Mouse (Mus musculus) kidney, adult 2 months (tissue): Measurements from ENCODE around the gene Rnf114.

Experiments
- CTCF ChIP-seq: fragments of 200-500 bp; conservative IDR thresholded peaks from 2 replicates; pipeline ENCODE4 v1.5.1; 2011; ENCODE audit warnings: low read depth, mild to moderate bottlenecking, control low read depth, low read length, moderate library complexity, mixed read lengths; ENCODE audit not compliant: insufficient read depth, insufficient read length
- POLR2A ChIP-seq: fragments of 200-500 bp; IDR thresholded peaks from one replicate; pipeline ENCODE4 v1.6.1; 2011; ENCODE audit warnings: low read depth, low read length, control low read depth

DNA sequence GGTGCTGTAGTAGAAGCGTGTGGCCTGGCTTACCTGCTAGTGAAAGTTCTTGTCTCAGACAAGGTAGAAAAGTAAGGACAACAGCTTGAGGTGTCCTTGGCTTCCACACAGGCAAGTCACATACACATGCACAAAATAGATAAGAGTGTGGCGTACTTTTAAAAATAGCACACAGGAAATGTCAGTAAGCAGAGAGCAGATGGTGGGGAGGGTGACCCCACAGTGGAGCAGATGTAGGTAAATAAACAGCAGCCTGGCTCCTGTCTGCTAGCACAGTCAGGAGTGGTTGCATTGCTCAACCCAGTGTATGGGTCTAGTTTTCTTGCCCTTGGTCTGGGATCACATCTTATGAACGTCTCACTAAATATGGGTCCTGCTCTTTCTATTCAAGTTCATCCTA, 18.0 kb downstream of the Rnf114 start:
- TF ChIP-seq POLR2A (no peak), CTCF (no peak)
